Mouse (Mus musculus): Measurements from ENCODE around the gene Hcls1. TPM values are rescaled to one million over a fixed set of nuclear protein-coding genes. Genes with fewer than 3 reads are reported as not detected.

Hcls1 gene
- 7.6 and 8.7 TPM in 2 replicates for polyA plus RNA-seq (2012; rRNA removed)

DNA sequence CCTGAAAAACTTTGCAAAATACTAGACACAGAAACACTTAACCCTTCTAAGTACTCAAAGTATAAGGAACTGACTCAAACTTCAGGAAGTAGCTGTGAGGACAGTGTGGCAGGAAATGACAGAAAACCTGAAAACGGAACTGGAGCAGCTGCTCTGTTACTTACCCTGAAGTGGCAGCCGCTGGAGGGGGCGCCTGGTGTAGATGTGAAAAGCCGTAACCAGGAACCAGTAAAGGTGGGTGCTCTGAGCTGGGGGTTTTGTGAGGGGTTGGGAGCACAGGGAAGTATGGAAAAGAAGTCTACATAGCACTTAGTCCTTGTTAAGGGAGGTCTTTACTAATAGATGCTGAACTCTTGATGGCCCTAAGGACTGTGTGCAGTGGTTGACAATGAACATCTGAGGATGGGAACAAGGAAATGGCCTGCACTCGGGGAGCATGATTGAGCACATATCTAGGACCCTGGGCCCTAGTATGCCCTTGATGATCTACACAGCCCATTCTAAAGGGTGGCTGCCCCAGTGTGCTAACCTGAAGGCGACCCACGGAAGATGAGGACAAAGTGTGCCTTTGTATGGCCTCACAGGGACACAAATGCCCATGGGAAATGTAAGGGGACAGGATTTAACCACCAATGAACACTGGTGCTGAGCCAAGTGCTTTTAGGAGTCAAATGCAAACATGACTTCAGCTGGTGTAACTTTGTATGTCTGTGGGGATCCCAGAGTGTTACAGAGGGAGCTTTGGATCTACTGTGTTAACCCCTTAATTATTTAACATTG, at the start of gene Hcls1:
Gene Hcls1 (plus strand): TSS at position 143 of the 780 bp plus-strand sequence.

GRCm38 (mm10) chr16:36989999-36990625, 55.3 kb downstream of the Hcls1 start, which contains the start of gene Fbxo40:
Fbxo40 (minus strand) TSS chr16:36990467.

DNA sequence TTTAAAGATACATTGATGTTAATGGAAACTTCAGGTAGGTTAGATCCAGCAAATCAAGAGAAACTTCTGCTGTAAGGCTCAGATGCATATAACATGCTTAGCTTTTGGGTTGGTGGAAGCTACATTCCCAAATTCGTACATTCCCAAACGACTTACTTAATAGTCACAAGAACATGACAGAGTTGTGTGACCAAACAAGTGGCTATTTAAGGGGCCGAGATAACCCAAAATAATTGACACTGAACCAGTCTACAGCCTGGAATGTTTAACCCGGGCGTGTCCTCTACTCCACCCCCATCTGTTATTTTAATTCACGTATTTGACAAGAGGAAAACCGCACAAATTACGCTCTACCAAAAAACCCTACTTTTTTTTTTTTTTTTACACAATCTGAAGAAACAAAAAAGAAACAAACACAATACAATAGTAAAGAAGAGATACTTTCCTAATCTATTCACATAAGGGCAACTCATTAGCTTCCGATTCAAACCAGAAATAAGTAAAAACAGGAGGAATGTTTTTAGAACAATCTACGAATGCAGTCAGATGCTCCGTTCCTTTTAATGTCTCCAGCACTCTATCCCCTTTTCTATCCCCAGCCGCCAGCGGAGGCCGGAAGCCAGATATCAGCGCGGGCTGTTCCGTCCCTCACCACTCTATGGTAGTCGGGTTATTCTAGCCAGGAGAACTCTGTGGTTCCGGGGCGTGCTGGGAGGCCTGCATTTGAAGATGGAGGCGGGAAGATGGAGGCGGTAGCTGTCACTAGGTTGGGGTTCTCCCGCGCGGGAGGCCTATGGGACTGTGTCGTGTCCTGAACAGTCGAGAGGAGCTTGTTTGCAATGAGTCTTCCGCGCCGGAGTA, 76.5 kb downstream of the Hcls1 start, which contains the start of gene Polq:
Gene Polq (plus strand): TSS at position 726 of the 861 bp plus-strand sequence.

Other genes with a start within 250 kb of the Hcls1 start
- 10.0 and 11.3 TPM in 2 replicates for gene Ildr1, start 241.0 kb upstream of the Hcls1 start, polyA plus RNA-seq (2012; rRNA removed)
- gene Slc15a2, start 150.0 kb upstream of the Hcls1 start, polyA plus RNA-seq (2012; rRNA removed) = 5.4 and 5.5 TPM in 2 replicates
- gene Iqcb1, start 106.6 kb upstream of the Hcls1 start, polyA plus RNA-seq (2012; rRNA removed) = 2.2 and 3.5 TPM in 2 replicates
- gene Eaf2, start 60.0 kb upstream of the Hcls1 start, polyA plus RNA-seq (2012; rRNA removed) = 0.18 TPM in 1 of 2 replicates, not detected in the other
- gene Golgb1, start 59.8 kb upstream of the Hcls1 start, polyA plus RNA-seq (2012; rRNA removed) = 63.7 and 79.1 TPM in 2 replicates
- gene Fbxo40, start 55.5 kb downstream of the Hcls1 start, polyA plus RNA-seq (2012; rRNA removed) = 0.84 and 0.93 TPM in 2 replicates
- gene Polq, start 76.8 kb downstream of the Hcls1 start, polyA plus RNA-seq (2012; rRNA removed) = 0.19 and 0.23 TPM in 2 replicates

Data from ovary, adult 2 months (tissue).